Mouse (Mus musculus): ENCODE measurements around the gene Cxcl5.

DNA sequence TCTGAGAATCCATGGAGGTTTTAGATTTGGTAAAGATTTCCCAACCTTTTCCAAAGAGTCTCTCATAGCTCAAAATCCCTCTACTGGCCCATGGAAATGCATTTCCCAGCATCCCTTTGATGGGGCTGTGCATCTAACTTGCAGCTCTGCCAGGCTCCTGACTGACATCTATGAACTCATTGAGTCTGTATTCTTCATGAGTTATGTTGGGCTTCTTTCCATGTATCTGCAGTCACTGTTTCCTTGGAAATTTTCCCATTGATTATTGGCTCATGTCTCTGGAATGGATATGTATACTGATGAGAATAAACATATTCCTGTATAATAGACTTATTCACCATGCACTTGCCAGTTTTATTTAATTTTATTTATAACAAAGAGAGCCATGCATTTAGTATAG lies 46.9 kb downstream of the Cxcl5 start:
- no peak for TF ChIP-seq CTCF (IDR thresholded peaks at IDR 0.05; ENCODE audit: extremely low read depth, insufficient read depth, low read length)
- TF ChIP-seq POLR2A (IDR thresholded peaks at IDR 0.05; ENCODE audit: extremely low read depth, insufficient read depth, low read length): no peak

Data from cortical plate, adult 2 months (tissue).